In genomic region chr3:152919101-152919500, GRCm38 (mm10) we compare ENCODE assay signal across 30 mouse cellular contexts.
DNase-seq lines count a peak whose midpoint lies in the region; ATAC-seq and TF ChIP-seq lines count a peak whose summit lies in the region.
"Had no signal": no experiment of that assay in that cellular context is flagged by ENCODE, and none has a peak within 500 bp of the region (broad histone marks: within the 10 kb centered on the region; RNA-seq: fewer than 3 reads in every experiment).

No protein-coding gene starts in this region.

- TF ChIP-seq CTCF in midbrain, postnatal 0 days (IDR thresholded peaks at IDR 0.05), result peak; percentile 16; the same call in 1 of the 2 replicates

- no peak overlapping the region for H3K4me3 ChIP-seq in midbrain, postnatal 0 days (ENCODE audit: low read depth, low read length)
- no peak overlapping the region for H3K4me3 ChIP-seq in midbrain, embryonic 13.5 days (replicated peaks)
- H3K4me3 ChIP-seq: embryonic facial prominence, embryonic 12.5 days; forebrain, embryonic 15.5 days; heart, adult 2 months; heart, embryonic 13.5 days; stomach, embryonic 15.5 days had no signal

- WGBS in midbrain, postnatal 0 days, result 74% methylated on average over 10 of the region's 10 CpGs
- 78% methylated on average over 10 of the region's 10 CpGs for WGBS in midbrain, embryonic 13.5 days

- H3K4me1 ChIP-seq in midbrain, postnatal 0 days (ENCODE audit: insufficient read depth, low read length), result no peaks in the 10 kb centered on the region
- peaks cover 7% of the 10 kb centered on the region; the same call in 1 of the 2 replicates for H3K4me1 ChIP-seq in midbrain, embryonic 13.5 days (replicated peaks)
- H3K4me1 ChIP-seq: embryonic facial prominence, embryonic 12.5 days; forebrain, embryonic 15.5 days; stomach, embryonic 15.5 days had no signal

- H3K36me3 ChIP-seq in midbrain, postnatal 0 days (ENCODE audit: insufficient read depth, low read length), result no peaks in the 10 kb centered on the region
- no peaks in the 10 kb centered on the region; the same call in 1 of the 2 replicates for H3K36me3 ChIP-seq in midbrain, embryonic 13.5 days
- H3K36me3 ChIP-seq: embryonic facial prominence, embryonic 12.5 days; forebrain, embryonic 15.5 days; heart, embryonic 13.5 days; stomach, embryonic 15.5 days had no signal

- DNase-seq in midbrain, postnatal 0 days (ENCODE audit: low spot score), result no peak
- DNase-seq in ES-CJ7 (ENCODE audit: low read depth, low spot score), result peak; percentile 5
- peak; percentile 27 to 32 for DNase-seq in thymus, postnatal 10 days (ENCODE audit: low spot score in 2 of 2)
- no peak for DNase-seq in left cerebral cortex, adult 9 months (ENCODE audit: low spot score in 2 of 2)
- DNase-seq in MN1 (ENCODE audit: low spot score), result no peak
- no peak for DNase-seq in kidney, adult 9 months
- DNase-seq: adrenal gland, postnatal 14 days; cerebellum, adult 11 months; cerebellum, adult 9-10 months; cerebellum, postnatal 36 days; embryo, embryonic 11 days; gastrocnemius, postnatal 36 days; heart, adult 2 months; heart, postnatal 10 days; kidney, adult 18-20 months; kidney, postnatal 36 days; layer of hippocampus, postnatal 36 days; liver; lung, adult 2 months; lung, postnatal 10 days; retina, postnatal 1 day; right cerebral cortex, postnatal 14 days had no signal

- no peak overlapping the region for H3K27ac ChIP-seq in midbrain, postnatal 0 days (ENCODE audit: low read depth, low read length)
- no peak overlapping the region for H3K27ac ChIP-seq in midbrain, embryonic 13.5 days
- H3K27ac ChIP-seq: embryonic facial prominence, embryonic 12.5 days; forebrain, embryonic 15.5 days; heart, adult 2 months; heart, embryonic 13.5 days; hindbrain, embryonic 14.5 days; liver, embryonic 14.5 days; macrophage; stomach, embryonic 15.5 days had no signal

- H3K9me3 ChIP-seq in midbrain, postnatal 0 days (ENCODE audit: low read length), result no peaks in the 10 kb centered on the region
- H3K9me3 ChIP-seq in midbrain, embryonic 13.5 days, result no peaks in the 10 kb centered on the region
- H3K9me3 ChIP-seq: embryonic facial prominence, embryonic 12.5 days; forebrain, embryonic 15.5 days; stomach, embryonic 15.5 days had no signal

- H3K27me3 ChIP-seq in midbrain, postnatal 0 days (ENCODE audit: insufficient read depth, low read length), result no peaks in the 10 kb centered on the region
- H3K27me3 ChIP-seq in midbrain, embryonic 13.5 days, result no peaks in the 10 kb centered on the region
- H3K27me3 ChIP-seq: embryonic facial prominence, embryonic 12.5 days; forebrain, embryonic 15.5 days; heart, embryonic 13.5 days; stomach, embryonic 15.5 days had no signal

- no peak overlapping the region for H3K9ac ChIP-seq in midbrain, postnatal 0 days (replicated peaks; ENCODE audit: low read length, poor library complexity, severe bottlenecking)
- no peak overlapping the region for H3K9ac ChIP-seq in midbrain, embryonic 13.5 days (replicated peaks)
- H3K9ac ChIP-seq: embryonic facial prominence, embryonic 12.5 days; forebrain, embryonic 15.5 days; heart, embryonic 13.5 days; hindbrain, embryonic 14.5 days; liver, embryonic 14.5 days; stomach, embryonic 15.5 days had no signal

- H3K4me2 ChIP-seq in midbrain, postnatal 0 days (ENCODE audit: low read depth, low read length, poor library complexity, severe bottlenecking), result no peak overlapping the region
- no peak overlapping the region for H3K4me2 ChIP-seq in midbrain, embryonic 13.5 days (replicated peaks)
- H3K4me2 ChIP-seq: embryonic facial prominence, embryonic 12.5 days; forebrain, embryonic 15.5 days; heart, embryonic 13.5 days; hindbrain, embryonic 14.5 days; stomach, embryonic 15.5 days had no signal

- no peak for ATAC-seq in midbrain, postnatal 0 days (ENCODE audit: low FRiP score)
- no peak for ATAC-seq in midbrain, embryonic 13.5 days
- ATAC-seq: forebrain, embryonic 15.5 days had no signal

Comparison
In these comparisons a context has a peak if more than half of its experiments do, and no peak if none do; other contexts are left out.
1. DNase-seq: peak in ES-CJ7 (single experiment) and thymus, postnatal 10 days (2 of 2); none in midbrain, postnatal 0 days (single experiment), left cerebral cortex, adult 9 months (0 of 2), MN1 (single experiment) and kidney, adult 9 months (single experiment).